Mouse (Mus musculus): ENCODE data around the gene Tmem160. TPM values are rescaled to one million over a fixed set of nuclear protein-coding genes. Genes with fewer than 3 reads are reported as not detected.

The Tmem160 gene
- polyA plus RNA-seq, 1 experiment from 2014 or later, result 71.4 TPM

- no peaks in the 10 kb centered on the region for H3K36me3 ChIP-seq (ENCODE audit: control insufficient read depth, insufficient read depth, low read length)
- no peak overlapping the region for H3K4me2 ChIP-seq (ENCODE audit: low read depth, severe bottlenecking)
- no peak overlapping the region for H3K9ac ChIP-seq (ENCODE audit: low read length)
- no peaks in the 10 kb centered on the region for H3K4me1 ChIP-seq (ENCODE audit: control insufficient read depth, insufficient read depth, low read length)
- no peak for DNase-seq (ENCODE audit: low spot score)
- H3K27ac ChIP-seq (replicated peaks; ENCODE audit: low read depth, low read length), result no peak overlapping the region
- H3K4me3 ChIP-seq (ENCODE audit: low read depth, low read length), result no peak overlapping the region
- H3K27me3 ChIP-seq (ENCODE audit: control insufficient read depth, insufficient read depth, low read length), result no peaks in the 10 kb centered on the region
- H3K9me3 ChIP-seq (ENCODE audit: control insufficient read depth, low read length), result no peaks in the 10 kb centered on the region; the same call in 1 of the 2 replicates
- no peak for ATAC-seq (ENCODE audit: insufficient number of reproducible peaks, low FRiP score, low TSS enrichment, low read depth)
These were observed 36.2 kb downstream of the Tmem160 start for GRCm38 (mm10) chr7:16488816-16489215.

GRCm38 (mm10) chr7:16489948-16490347, 37.4 kb downstream of the Tmem160 start:
- H3K27ac ChIP-seq (replicated peaks; ENCODE audit: low read depth, low read length), result no peak overlapping the region
- DNase-seq (ENCODE audit: low spot score) (no peak), ATAC-seq (ENCODE audit: insufficient number of reproducible peaks, low FRiP score, low TSS enrichment, low read depth) (no peak)
- H3K4me1 ChIP-seq (ENCODE audit: control insufficient read depth, insufficient read depth, low read length), result no peaks in the 10 kb centered on the region
- 85% methylated on average over 9 of the region's 9 CpGs for WGBS
- no peaks in the 10 kb centered on the region; the same call in 1 of the 2 replicates for H3K9me3 ChIP-seq (ENCODE audit: control insufficient read depth, low read length)
- H3K9ac ChIP-seq (ENCODE audit: low read length), result no peak overlapping the region
- no peaks in the 10 kb centered on the region for H3K36me3 ChIP-seq (ENCODE audit: control insufficient read depth, insufficient read depth, low read length)
- no peak overlapping the region for H3K4me3 ChIP-seq (ENCODE audit: low read depth, low read length)
- no peaks in the 10 kb centered on the region for H3K27me3 ChIP-seq (ENCODE audit: control insufficient read depth, insufficient read depth, low read length)
- H3K4me2 ChIP-seq (ENCODE audit: low read depth, severe bottlenecking), result no peak overlapping the region

GRCm38 (mm10) chr7:16491759-16492158, 39.2 kb downstream of the Tmem160 start:
- no peak overlapping the region for H3K27ac ChIP-seq (replicated peaks; ENCODE audit: low read depth, low read length)
- H3K9ac ChIP-seq (ENCODE audit: low read length), result no peak overlapping the region
- no peaks in the 10 kb centered on the region for H3K27me3 ChIP-seq (ENCODE audit: control insufficient read depth, insufficient read depth, low read length)
- H3K36me3 ChIP-seq (ENCODE audit: control insufficient read depth, insufficient read depth, low read length), result peaks cover 9% of the 10 kb centered on the region
- no peaks in the 10 kb centered on the region for H3K9me3 ChIP-seq (ENCODE audit: control insufficient read depth, low read length)
- DNase-seq (ENCODE audit: low spot score) (peak; percentile 81), ATAC-seq (ENCODE audit: insufficient number of reproducible peaks, low FRiP score, low TSS enrichment, low read depth) (peak; percentile 45; the same call in 1 of the 2 replicates)
- H3K4me3 ChIP-seq (ENCODE audit: low read depth, low read length), result no peak overlapping the region
- H3K4me1 ChIP-seq (ENCODE audit: control insufficient read depth, insufficient read depth, low read length), result no peaks in the 10 kb centered on the region
- 32% methylated on average over 3 of the region's 3 CpGs for WGBS
- no peak overlapping the region for H3K4me2 ChIP-seq (ENCODE audit: low read depth, severe bottlenecking)

- no peak overlapping the region for H3K9ac ChIP-seq (ENCODE audit: low read length)
- ATAC-seq (ENCODE audit: insufficient number of reproducible peaks, low FRiP score, low TSS enrichment, low read depth) (no peak), DNase-seq (ENCODE audit: low spot score) (no peak)
- no peak overlapping the region for H3K4me2 ChIP-seq (ENCODE audit: low read depth, severe bottlenecking)
- H3K27me3 ChIP-seq (ENCODE audit: control insufficient read depth, insufficient read depth, low read length), result no peaks in the 10 kb centered on the region
- H3K4me3 ChIP-seq (ENCODE audit: low read depth, low read length), result no peak overlapping the region
- no peak overlapping the region for H3K27ac ChIP-seq (replicated peaks; ENCODE audit: low read depth, low read length)
- no peaks in the 10 kb centered on the region for H3K4me1 ChIP-seq (ENCODE audit: control insufficient read depth, insufficient read depth, low read length)
- H3K9me3 ChIP-seq (ENCODE audit: control insufficient read depth, low read length), result no peaks in the 10 kb centered on the region
- H3K36me3 ChIP-seq (ENCODE audit: control insufficient read depth, insufficient read depth, low read length), result peaks cover 9% of the 10 kb centered on the region
- 60% methylated on average over 3 of the region's 3 CpGs for WGBS
These were observed 39.6 kb downstream of the Tmem160 start for GRCm38 (mm10) chr7:16492211-16492610.

GRCm38 (mm10) chr7:16493361-16493760, 40.8 kb downstream of the Tmem160 start:
- H3K27me3 ChIP-seq (ENCODE audit: control insufficient read depth, insufficient read depth, low read length), result no peaks in the 10 kb centered on the region
- H3K27ac ChIP-seq (replicated peaks; ENCODE audit: low read depth, low read length), result no peak overlapping the region
- WGBS, result 33% methylated on average over 2 of the region's 2 CpGs
- no peak overlapping the region for H3K4me2 ChIP-seq (ENCODE audit: low read depth, severe bottlenecking)
- DNase-seq (ENCODE audit: low spot score) (peak; percentile 66), ATAC-seq (ENCODE audit: insufficient number of reproducible peaks, low FRiP score, low TSS enrichment, low read depth) (no peak)
- H3K36me3 ChIP-seq (ENCODE audit: control insufficient read depth, insufficient read depth, low read length), result peaks cover 14% of the 10 kb centered on the region
- H3K9me3 ChIP-seq (ENCODE audit: control insufficient read depth, low read length), result no peaks in the 10 kb centered on the region
- H3K4me3 ChIP-seq (ENCODE audit: low read depth, low read length), result no peak overlapping the region
- no peaks in the 10 kb centered on the region for H3K4me1 ChIP-seq (ENCODE audit: control insufficient read depth, insufficient read depth, low read length)
- no peak overlapping the region for H3K9ac ChIP-seq (ENCODE audit: low read length)

GRCm38 (mm10) chr7:16496260-16496659, 43.7 kb downstream of the Tmem160 start:
- Histone ChIP-seq H3K9ac (ENCODE audit: low read length) (no peak overlapping the region), H3K27me3 (ENCODE audit: control insufficient read depth, insufficient read depth, low read length) (no peaks in the 10 kb centered on the region), H3K27ac (replicated peaks; ENCODE audit: low read depth, low read length) (no peak overlapping the region), H3K9me3 (ENCODE audit: control insufficient read depth, low read length) (no peaks in the 10 kb centered on the region), H3K4me3 (ENCODE audit: low read depth, low read length) (no peak overlapping the region), H3K4me2 (ENCODE audit: low read depth, severe bottlenecking) (no peak overlapping the region), H3K4me1 (ENCODE audit: control insufficient read depth, insufficient read depth, low read length) (no peaks in the 10 kb centered on the region), H3K36me3 (ENCODE audit: control insufficient read depth, insufficient read depth, low read length) (peaks cover 16% of the 10 kb centered on the region)
- DNase-seq (ENCODE audit: low spot score) (no peak), ATAC-seq (ENCODE audit: insufficient number of reproducible peaks, low FRiP score, low TSS enrichment, low read depth) (no peak)
- WGBS, result 82% methylated on average over 3 of the region's 3 CpGs

- Histone ChIP-seq H3K27me3 (ENCODE audit: control insufficient read depth, insufficient read depth, low read length) (no peaks in the 10 kb centered on the region), H3K36me3 (ENCODE audit: control insufficient read depth, insufficient read depth, low read length) (peaks cover 24% of the 10 kb centered on the region), H3K4me3 (ENCODE audit: low read depth, low read length) (no peak overlapping the region), H3K4me2 (ENCODE audit: low read depth, severe bottlenecking) (no peak overlapping the region), H3K9ac (ENCODE audit: low read length) (no peak overlapping the region), H3K27ac (replicated peaks; ENCODE audit: low read depth, low read length) (no peak overlapping the region), H3K4me1 (ENCODE audit: control insufficient read depth, insufficient read depth, low read length) (no peaks in the 10 kb centered on the region), H3K9me3 (ENCODE audit: control insufficient read depth, low read length) (no peaks in the 10 kb centered on the region)
- 96% methylated on average over 6 of the region's 6 CpGs for WGBS
- DNase-seq (ENCODE audit: low spot score), result no peak
- no peak; the same call in 1 of the 2 replicates for ATAC-seq (ENCODE audit: insufficient number of reproducible peaks, low FRiP score, low TSS enrichment, low read depth)
These were observed 47.1 kb downstream of the Tmem160 start for GRCm38 (mm10) chr7:16499671-16500104.

GRCm38 (mm10) chr7:16501571-16501970, 49.0 kb downstream of the Tmem160 start:
- Histone ChIP-seq H3K9me3 (ENCODE audit: control insufficient read depth, low read length) (no peaks in the 10 kb centered on the region), H3K36me3 (ENCODE audit: control insufficient read depth, insufficient read depth, low read length) (peaks cover 23% of the 10 kb centered on the region), H3K4me2 (ENCODE audit: low read depth, severe bottlenecking) (no peak overlapping the region), H3K4me3 (ENCODE audit: low read depth, low read length) (no peak overlapping the region), H3K9ac (ENCODE audit: low read length) (no peak overlapping the region), H3K27ac (replicated peaks; ENCODE audit: low read depth, low read length) (no peak overlapping the region), H3K4me1 (ENCODE audit: control insufficient read depth, insufficient read depth, low read length) (no peaks in the 10 kb centered on the region), H3K27me3 (ENCODE audit: control insufficient read depth, insufficient read depth, low read length) (no peaks in the 10 kb centered on the region)
- DNase-seq (ENCODE audit: low spot score) (no peak), ATAC-seq (ENCODE audit: insufficient number of reproducible peaks, low FRiP score, low TSS enrichment, low read depth) (no peak)
- WGBS, result 89% methylated on average over 4 of the region's 4 CpGs

- Histone ChIP-seq H3K4me1 (ENCODE audit: control insufficient read depth, insufficient read depth, low read length) (no peaks in the 10 kb centered on the region), H3K27me3 (ENCODE audit: control insufficient read depth, insufficient read depth, low read length) (no peaks in the 10 kb centered on the region), H3K27ac (replicated peaks; ENCODE audit: low read depth, low read length) (no peak overlapping the region), H3K9me3 (ENCODE audit: control insufficient read depth, low read length) (no peaks in the 10 kb centered on the region), H3K9ac (ENCODE audit: low read length) (no peak overlapping the region), H3K36me3 (ENCODE audit: control insufficient read depth, insufficient read depth, low read length) (peaks cover 18% of the 10 kb centered on the region), H3K4me2 (ENCODE audit: low read depth, severe bottlenecking) (no peak overlapping the region), H3K4me3 (ENCODE audit: low read depth, low read length) (no peak overlapping the region)
- no peak for DNase-seq (ENCODE audit: low spot score)
- WGBS, result 91% methylated on average over 2 of the region's 2 CpGs
- ATAC-seq (ENCODE audit: insufficient number of reproducible peaks, low FRiP score, low TSS enrichment, low read depth), result no peak
These were observed 52.1 kb downstream of the Tmem160 start for GRCm38 (mm10) chr7:16504573-16505225.
